Mouse (Mus musculus) cerebellum, postnatal 25 days (tissue): ENCODE data around the gene Sema5b.

Experiments
- DNase-seq, 2 experiments: peaks; one replicate each; pipeline ENCODE4 v3.0.0; 2021; ENCODE audit warnings: mixed read lengths in 2 of 2

The Sema5b gene

GRCm38 (mm10) chr16:35648862-35649261, 107.9 kb downstream of the Sema5b start:
- DNase-seq: no peak

- DNase-seq: peak; percentile 86 to 87
Measured at GRCm38 (mm10) chr16:35652206-35652605, 111.3 kb downstream of the Sema5b start.

- DNase-seq: peak in 1 of 2 experiments; percentile 67
Measured at GRCm38 (mm10) chr16:35652706-35653105, 111.8 kb downstream of the Sema5b start.

GRCm38 (mm10) chr16:35653951-35654350, 113.0 kb downstream of the Sema5b start:
- no peak for DNase-seq

- no peak for DNase-seq
Measured at GRCm38 (mm10) chr16:35660222-35660621, 119.3 kb downstream of the Sema5b start.

GRCm38 (mm10) chr16:35663831-35664414, 123.0 kb downstream of the Sema5b start:
- DNase-seq: no peak

- no peak for DNase-seq
Measured at GRCm38 (mm10) chr16:35664847-35665246, 123.9 kb downstream of the Sema5b start.

GRCm38 (mm10) chr16:35677511-35678113, 136.7 kb downstream of the Sema5b start:
- DNase-seq: no peak

- DNase-seq: no peak
Measured at GRCm38 (mm10) chr16:35678476-35678875, 137.5 kb downstream of the Sema5b start.

GRCm38 (mm10) chr16:35681327-35682108, 140.6 kb downstream of the Sema5b start:
- DNase-seq: peak; percentile 65 to 76

GRCm38 (mm10) chr16:35685027-35685426, 144.1 kb downstream of the Sema5b start:
- DNase-seq: no peak

GRCm38 (mm10) chr16:35686491-35686890, 145.5 kb downstream of the Sema5b start:
- peak; percentile 69 to 85 for DNase-seq

- DNase-seq: no peak
Measured at GRCm38 (mm10) chr16:35691606-35692005, 150.7 kb downstream of the Sema5b start.

GRCm38 (mm10) chr16:35694250-35694846, 153.4 kb downstream of the Sema5b start:
- no peak for DNase-seq

- DNase-seq: no peak
Measured at GRCm38 (mm10) chr16:35696103-35696502, 155.2 kb downstream of the Sema5b start.

GRCm38 (mm10) chr16:35701823-35702222, 160.9 kb downstream of the Sema5b start:
- DNase-seq: no peak

- no peak for DNase-seq
Measured at GRCm38 (mm10) chr16:35703763-35704679, 163.1 kb downstream of the Sema5b start.

- DNase-seq: peak; percentile 20 to 58
Measured at GRCm38 (mm10) chr16:35704796-35705195, 163.9 kb downstream of the Sema5b start.

- DNase-seq: no peak
Measured at GRCm38 (mm10) chr16:35707004-35707403, 166.1 kb downstream of the Sema5b start.

GRCm38 (mm10) chr16:35711004-35711403, 170.1 kb downstream of the Sema5b start:
- peak in 1 of 2 experiments; percentile 21 for DNase-seq

- peak in 1 of 2 experiments; percentile 25 for DNase-seq
Measured at GRCm38 (mm10) chr16:35713606-35714005, 172.7 kb downstream of the Sema5b start.
